Mouse (Mus musculus) heart, embryonic 10.5 days (tissue): ENCODE measurements around the gene Taok3. TPM values are rescaled to one million over a fixed set of nuclear protein-coding genes. Genes with fewer than 3 reads are reported as not detected.
A peak's percentile ranks its signal among the peaks of the same experiment; 100 is the strongest.

ENCODE experiments used
- DNase-seq: peaks from one replicate; pipeline ENCODE4 v3.0.0-alpha.2; 2017; ENCODE audit warnings: low spot score
- H3K27ac ChIP-seq: fragments of 300-500 bp; sonication (generic); 2 replicates; pipeline ENCODE4 v1.5.1; 2016; ENCODE audit warnings: mild to moderate bottlenecking
- H3K27me3 ChIP-seq: fragments of 300-500 bp; sonication (generic); 2 replicates; pipeline ENCODE4 v1.6.1; 2016; ENCODE audit warnings: mild to moderate bottlenecking; ENCODE audit not compliant: poor library complexity, insufficient read depth, severe bottlenecking
- H3K36me3 ChIP-seq: fragments of 300-500 bp; sonication (generic); 2 replicates; pipeline ENCODE4 v1.6.1; 2016; ENCODE audit warnings: mild to moderate bottlenecking, moderate library complexity
- H3K4me1 ChIP-seq: fragments of 300-500 bp; sonication (generic); 2 replicates; pipeline ENCODE4 v1.6.1; 2016; ENCODE audit warnings: mild to moderate bottlenecking
- H3K4me3 ChIP-seq: fragments of 300-500 bp; sonication (generic); 2 replicates; pipeline ENCODE4 v1.5.1; 2016; ENCODE audit warnings: mild to moderate bottlenecking, moderate library complexity
- H3K9me3 ChIP-seq: fragments of 300-500 bp; sonication (generic); 2 replicates; pipeline ENCODE4 v1.6.1; 2016; ENCODE audit warnings: mild to moderate bottlenecking, moderate library complexity
- WGBS: fragments of 180-500 bp; shearing (Covaris S2); methylation state at CpG from one replicate; pipeline ENCODE4 v1.1.7; 2016; 5-methylcytosine and 5-hydroxymethylcytosine counted together
- polyA plus RNA-seq: library from polyadenylated mRNA; unstranded; fragments of >200 nt; fragmentation: Nextera tagmentation; extraction: Ambion mirVana; gene quantifications from 2 replicates; pipeline ENCODE4 v1.2.1, GENCODE M21; 2016

Taok3 gene
- polyA plus RNA-seq, 1 experiment from 2014 or later: 18.6 TPM

- 83% methylated on average over 8 of the region's 8 CpGs for WGBS
- H3K9me3 ChIP-seq: no peaks in the 10 kb centered on the region
- peaks cover 4% of the 10 kb centered on the region; the same call in 1 of the 2 replicates for H3K4me1 ChIP-seq
- peaks cover 91% of the 10 kb centered on the region for H3K36me3 ChIP-seq
- H3K27me3 ChIP-seq: no peaks in the 10 kb centered on the region
- no peak for DNase-seq
- no peak overlapping the region for H3K27ac ChIP-seq
- H3K4me3 ChIP-seq: no peak overlapping the region
Measured at GRCm38 (mm10) chr5:117109522-117109921, 10.4 kb upstream of the Taok3 start.

- no peak overlapping the region for H3K4me3 ChIP-seq
- no peaks in the 10 kb centered on the region for H3K9me3 ChIP-seq
- H3K27me3 ChIP-seq: no peaks in the 10 kb centered on the region
- 85% methylated on average over 16 of the region's 16 CpGs for WGBS
- H3K4me1 ChIP-seq: peaks cover 2% of the 10 kb centered on the region; the same call in 1 of the 2 replicates
- H3K36me3 ChIP-seq: peaks cover 74% of the 10 kb centered on the region
- DNase-seq: no peak
- H3K27ac ChIP-seq: no peak overlapping the region
Measured at GRCm38 (mm10) chr5:117111064-117111773, 8.7 kb upstream of the Taok3 start.

- DNase-seq: no peak
- Histone ChIP-seq H3K36me3 (peaks cover 69% of the 10 kb centered on the region), H3K27ac (no peak overlapping the region), H3K4me3 (no peak overlapping the region), H3K9me3 (no peaks in the 10 kb centered on the region), H3K27me3 (no peaks in the 10 kb centered on the region), H3K4me1 (peaks cover 3% of the 10 kb centered on the region; the same call in 1 of the 2 replicates)
- 99% methylated on average over 7 of the region's 7 CpGs for WGBS
Measured at GRCm38 (mm10) chr5:117111774-117112112, 8.2 kb upstream of the Taok3 start.

GRCm38 (mm10) chr5:117113330-117113729 lies 6.6 kb upstream of the Taok3 start:
- Histone ChIP-seq H3K9me3 (no peaks in the 10 kb centered on the region), H3K27ac (no peak overlapping the region), H3K4me1 (peaks cover 3% of the 10 kb centered on the region; the same call in 1 of the 2 replicates), H3K4me3 (no peak overlapping the region), H3K27me3 (no peaks in the 10 kb centered on the region), H3K36me3 (peaks cover 53% of the 10 kb centered on the region)
- 90% methylated on average over 7 of the region's 7 CpGs for WGBS
- no peak for DNase-seq

- Histone ChIP-seq H3K36me3 (peaks cover 40% of the 10 kb centered on the region), H3K27me3 (no peaks in the 10 kb centered on the region), H3K27ac (peak overlapping the region; percentile 98), H3K4me1 (peaks cover 6% of the 10 kb centered on the region; the same call in 1 of the 2 replicates), H3K4me3 (peak overlapping the region; percentile 90), H3K9me3 (no peaks in the 10 kb centered on the region)
- 3% methylated on average over 16 of the region's 16 CpGs for WGBS
- DNase-seq: no peak
Measured at GRCm38 (mm10) chr5:117114581-117115192, 5.2 kb upstream of the Taok3 start.

- H3K36me3 ChIP-seq: peaks cover 36% of the 10 kb centered on the region
- peak overlapping the region; percentile 98 for H3K27ac ChIP-seq
- H3K27me3 ChIP-seq: no peaks in the 10 kb centered on the region
- under 1% methylated on average over 43 of the region's 43 CpGs for WGBS
- DNase-seq: no peak
- H3K4me3 ChIP-seq: peak overlapping the region; percentile 90
- no peaks in the 10 kb centered on the region for H3K9me3 ChIP-seq
- H3K4me1 ChIP-seq: peaks cover 6% of the 10 kb centered on the region; the same call in 1 of the 2 replicates
Measured at GRCm38 (mm10) chr5:117115193-117115767, 4.6 kb upstream of the Taok3 start.

GRCm38 (mm10) chr5:117115836-117116366 lies 4.0 kb upstream of the Taok3 start, which contains the start of gene Suds3:
TSS of gene Suds3 (minus strand) at chr5:117116113.
- WGBS: under 1% methylated on average over 59 of the region's 59 CpGs
- Histone ChIP-seq H3K27ac (peak within 1 kb of the TSS; percentile 98), H3K9me3 (no peaks in the 10 kb centered on the region), H3K36me3 (peaks cover 30% of the 10 kb centered on the region), H3K4me3 (peak within 1 kb of the TSS; percentile 90), H3K4me1 (peaks cover 12% of the 10 kb centered on the region), H3K27me3 (no peaks in the 10 kb centered on the region)
- DNase-seq: peak; percentile 95

- H3K27ac ChIP-seq: no peak overlapping the region
- H3K27me3 ChIP-seq: no peaks in the 10 kb centered on the region
- no peak overlapping the region for H3K4me3 ChIP-seq
- peaks cover 19% of the 10 kb centered on the region for H3K4me1 ChIP-seq
- H3K9me3 ChIP-seq: no peaks in the 10 kb centered on the region
- 71% methylated on average over 2 of the region's 2 CpGs for WGBS
- peaks cover 22% of the 10 kb centered on the region for H3K36me3 ChIP-seq
- no peak for DNase-seq
Measured at GRCm38 (mm10) chr5:117116660-117117059, 3.3 kb upstream of the Taok3 start.

GRCm38 (mm10) chr5:117117241-117117640 lies 2.7 kb upstream of the Taok3 start:
- Histone ChIP-seq H3K27ac (no peak overlapping the region), H3K4me3 (no peak overlapping the region), H3K36me3 (peaks cover 16% of the 10 kb centered on the region), H3K27me3 (no peaks in the 10 kb centered on the region), H3K9me3 (no peaks in the 10 kb centered on the region), H3K4me1 (peaks cover 20% of the 10 kb centered on the region)
- no peak for DNase-seq
- 85% methylated on average over 2 of the region's 2 CpGs for WGBS

- 66% methylated on average over 7 of the region's 7 CpGs for WGBS
- peaks cover 20% of the 10 kb centered on the region for H3K4me1 ChIP-seq
- no peak overlapping the region for H3K27ac ChIP-seq
Measured at GRCm38 (mm10) chr5:117117716-117118115, 2.2 kb upstream of the Taok3 start.

GRCm38 (mm10) chr5:117118220-117118619 lies 1.7 kb upstream of the Taok3 start:
- no peaks in the 10 kb centered on the region for H3K9me3 ChIP-seq
- DNase-seq: no peak
- WGBS: 76% methylated on average over 2 of the region's 2 CpGs
- peaks cover 20% of the 10 kb centered on the region for H3K4me1 ChIP-seq
- H3K27ac ChIP-seq: no peak overlapping the region
- no peaks in the 10 kb centered on the region for H3K27me3 ChIP-seq
- peaks cover 6% of the 10 kb centered on the region for H3K36me3 ChIP-seq
- H3K4me3 ChIP-seq: no peak overlapping the region

More at GRCm38 (mm10) chr5:117117716-117118115, 2.2 kb upstream of the Taok3 start:
- Histone ChIP-seq H3K4me3 (no peak overlapping the region), H3K27me3 (no peaks in the 10 kb centered on the region), H3K9me3 (no peaks in the 10 kb centered on the region), H3K36me3 (peaks cover 12% of the 10 kb centered on the region)
- DNase-seq: no peak

- H3K4me3 ChIP-seq: peak overlapping the region; percentile 89; the same call in 1 of the 2 replicates
- WGBS: 69% methylated on average over 8 of the region's 8 CpGs
- peak overlapping the region; percentile 88; the same call in 1 of the 2 replicates for H3K27ac ChIP-seq
- H3K27me3 ChIP-seq: no peaks in the 10 kb centered on the region
- 0 out of 2 replicates have a peak, but pooled peaks cover under 1% of the 10 kb centered on the region for H3K36me3 ChIP-seq
- no peaks in the 10 kb centered on the region for H3K9me3 ChIP-seq
- DNase-seq: no peak
- H3K4me1 ChIP-seq: peaks cover 20% of the 10 kb centered on the region
Measured at GRCm38 (mm10) chr5:117118850-117119249, 1.1 kb upstream of the Taok3 start.
